In the genomic region with DNA sequence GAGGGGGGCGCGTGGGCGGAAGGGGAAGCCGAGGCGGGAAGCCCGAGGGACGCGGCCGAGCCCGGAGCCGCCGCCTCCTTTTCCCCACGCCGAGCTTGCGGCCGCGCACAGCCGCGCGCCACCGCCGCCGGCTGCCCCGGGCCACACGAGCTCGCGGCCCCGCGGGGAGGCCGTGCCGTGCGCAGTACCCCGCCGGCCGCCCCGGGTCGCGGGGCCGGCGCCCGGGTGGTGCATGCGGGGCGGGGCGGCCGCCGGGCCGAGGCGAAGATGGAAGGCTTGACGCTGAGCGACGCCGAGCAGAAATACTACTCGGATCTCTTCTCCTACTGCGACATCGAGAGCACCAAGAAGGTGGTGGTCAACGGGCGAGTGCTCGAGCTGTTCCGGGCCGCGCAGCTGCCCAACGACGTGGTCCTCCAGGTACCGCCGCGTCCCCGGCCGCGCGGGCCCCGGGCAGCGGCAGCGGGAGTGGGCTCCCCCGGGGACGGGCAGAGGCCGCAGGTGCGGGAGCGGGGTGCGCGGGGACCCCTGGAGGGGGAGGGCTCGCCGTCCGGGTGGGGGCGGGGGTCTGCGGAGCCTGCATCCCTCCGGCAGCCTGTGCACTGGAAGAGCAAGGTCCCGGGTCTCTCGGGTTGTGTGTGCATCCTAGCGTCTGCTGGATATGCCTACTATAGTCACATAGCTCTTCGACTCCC, we compare ENCODE assay signal across 8 mouse cellular contexts. TPM values are rescaled to one million over a fixed set of nuclear protein-coding genes. Genes with fewer than 3 reads are reported as not detected.
DNase-seq lines count a peak whose midpoint lies in the region; ATAC-seq and TF ChIP-seq lines count a peak whose summit lies in the region.

Gene Reps1 (plus strand): TSS at position 166 of the 695 bp plus-strand sequence.

- TF ChIP-seq CTCF in brain, embryonic 14.5 days (IDR thresholded peaks at IDR 0.05; ENCODE audit: borderline replicate concordance, extremely low read depth, insufficient read depth, insufficient read length): no peak
- TF ChIP-seq CTCF in midbrain, postnatal 0 days (IDR thresholded peaks at IDR 0.05): no peak

- H3K4me2 ChIP-seq in forebrain, embryonic 13.5 days: peak within 1 kb of the TSS; percentile 71
- peak within 1 kb of the TSS; percentile 60 for H3K4me2 ChIP-seq in midbrain, postnatal 0 days (ENCODE audit: low read depth, low read length, poor library complexity, severe bottlenecking)

- TF ChIP-seq POLR2A in brain, embryonic 14.5 days (IDR thresholded peaks at IDR 0.05; ENCODE audit: borderline replicate concordance, extremely low read depth, insufficient read depth, insufficient read length, poor library complexity, severe bottlenecking): peak; percentile 22; the same call in 1 of the 2 replicates

- WGBS in forebrain, embryonic 13.5 days: under 1% methylated on average over 77 of the region's 90 CpGs
- 2% methylated on average over 79 of the region's 90 CpGs for WGBS in limb, embryonic 10.5 days
- under 1% methylated on average over 77 of the region's 90 CpGs for WGBS in midbrain, postnatal 0 days

- H3K27me3 ChIP-seq in forebrain, embryonic 13.5 days: no peaks in the 10 kb centered on the region
- H3K27me3 ChIP-seq in limb, embryonic 10.5 days (ENCODE audit: low read depth, poor library complexity, severe bottlenecking): no peaks in the 10 kb centered on the region
- no peaks in the 10 kb centered on the region for H3K27me3 ChIP-seq in midbrain, postnatal 0 days (ENCODE audit: insufficient read depth, low read length)

- no peaks in the 10 kb centered on the region for H3K9me3 ChIP-seq in forebrain, embryonic 13.5 days (replicated peaks)
- H3K9me3 ChIP-seq in limb, embryonic 10.5 days (replicated peaks): no peaks in the 10 kb centered on the region
- no peaks in the 10 kb centered on the region for H3K9me3 ChIP-seq in midbrain, postnatal 0 days (ENCODE audit: low read length)

- peak within 1 kb of the TSS; percentile 97 for H3K4me3 ChIP-seq in forebrain, embryonic 13.5 days
- peak within 1 kb of the TSS; percentile 99 for H3K4me3 ChIP-seq in limb, embryonic 10.5 days
- peak within 1 kb of the TSS; percentile 99 for H3K4me3 ChIP-seq in midbrain, postnatal 0 days (ENCODE audit: low read depth, low read length)

- ATAC-seq in forebrain, embryonic 13.5 days: peak; percentile 85
- ATAC-seq in midbrain, postnatal 0 days (ENCODE audit: low FRiP score): peak; percentile 84

- H3K9ac ChIP-seq in forebrain, embryonic 13.5 days: peak within 1 kb of the TSS; percentile 97
- peak within 1 kb of the TSS; percentile 97 for H3K9ac ChIP-seq in midbrain, postnatal 0 days (replicated peaks; ENCODE audit: low read length, poor library complexity, severe bottlenecking)

- H3K4me1 ChIP-seq in forebrain, embryonic 13.5 days: peaks cover 28% of the 10 kb centered on the region
- H3K4me1 ChIP-seq in limb, embryonic 10.5 days: peaks cover 19% of the 10 kb centered on the region
- H3K4me1 ChIP-seq in midbrain, postnatal 0 days (ENCODE audit: insufficient read depth, low read length): peaks cover 16% of the 10 kb centered on the region

- DNase-seq in retina, embryonic 14.5 days (ENCODE audit: low spot score): peak; percentile 61
- no peak for DNase-seq in retina, postnatal 1 day
- DNase-seq in brain, embryonic 14.5 days (ENCODE audit: low read depth): peak; percentile 74
- peak in 1 of 2 experiments; percentile 41 for DNase-seq in heart, postnatal 36 days
- peak; percentile 70 for DNase-seq in limb, embryonic 10.5 days (ENCODE audit: low spot score)
- peak; percentile 52 for DNase-seq in midbrain, postnatal 0 days (ENCODE audit: low spot score)
- peak; percentile 61 for DNase-seq in thymus, postnatal 14 days

- peak within 1 kb of the TSS; percentile 94 for H3K27ac ChIP-seq in forebrain, embryonic 13.5 days
- peak within 1 kb of the TSS; percentile 96 for H3K27ac ChIP-seq in limb, embryonic 10.5 days
- peak within 1 kb of the TSS; percentile 94 for H3K27ac ChIP-seq in midbrain, postnatal 0 days (ENCODE audit: low read depth, low read length)

- intact Hi-C loops in heart, postnatal 36 days (cut with DNase I): loop anchor here (1.0 to 10.0 kb wide), 6 partner anchors 33 to 473 kb away; partner anchors contain the start of genes Abracl and Nhsl1

- no peaks in the 10 kb centered on the region for H3K36me3 ChIP-seq in forebrain, embryonic 13.5 days (ENCODE audit: poor library complexity, severe bottlenecking)
- no peaks in the 10 kb centered on the region for H3K36me3 ChIP-seq in limb, embryonic 10.5 days
- no peaks in the 10 kb centered on the region for H3K36me3 ChIP-seq in midbrain, postnatal 0 days (ENCODE audit: insufficient read depth, low read length)

RNA-seq across cellular contexts. Expression of gene Reps1, which starts in this region (rescaled TPM):
- 85.6 and 86.1 TPM in 2 replicates for polyA plus RNA-seq in brain, embryonic 14.5 days (2012; rRNA removed)
- 16.3 and 17.9 TPM in 2 replicates for polyA plus RNA-seq in forebrain, embryonic 13.5 days (2015; fragmentation: Nextera tagmentation; extraction: Ambion mirVana)
- 10 to 100 TPM; 27.6 to 30.5 TPM for total RNA-seq in heart, postnatal 36 days (2021)
- polyA plus RNA-seq in limb, embryonic 10.5 days (2016; fragmentation: Nextera tagmentation; extraction: Ambion mirVana): 17.8 and 18.3 TPM in 2 replicates
- total RNA-seq in midbrain, postnatal 0 days (2014; rRNA removed): 72.0 and 75.5 TPM in 2 replicates
- polyA plus RNA-seq in midbrain, postnatal 0 days (2015; fragmentation: Nextera tagmentation; extraction: Ambion mirVana): 16.0 and 22.5 TPM in 2 replicates
